Mouse (Mus musculus): ENCODE measurements around the gene Ntn5.

DNA sequence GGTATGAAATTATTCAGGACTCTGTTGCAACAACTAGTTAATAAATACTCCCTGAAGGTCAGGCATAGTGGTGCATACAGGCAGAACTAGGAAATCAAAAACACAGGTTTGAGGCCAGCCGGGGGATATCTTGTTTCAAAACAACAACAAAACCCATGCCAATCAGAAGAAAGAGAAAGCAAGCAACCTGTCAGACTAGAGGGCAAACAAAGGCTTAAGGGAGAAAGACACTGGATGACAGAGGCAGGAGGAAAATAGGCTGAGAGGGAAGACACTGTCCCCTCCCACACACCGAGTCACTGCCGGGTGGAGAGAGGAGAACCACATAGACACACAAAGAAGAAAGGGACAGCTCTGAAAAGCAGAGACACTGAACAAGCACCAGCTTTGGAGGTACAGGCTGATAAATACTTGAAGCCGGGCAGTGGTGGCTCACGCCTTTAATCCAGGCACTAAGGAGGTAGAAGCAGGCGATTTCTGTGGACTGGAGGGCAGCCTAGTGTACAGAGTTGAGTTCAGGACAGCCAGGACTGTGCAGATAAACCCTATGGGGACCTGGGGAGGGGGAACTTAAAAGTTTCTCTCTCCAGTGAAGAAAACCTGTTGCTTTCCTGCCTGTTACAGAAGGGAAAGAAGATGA is 30.2 kb downstream of the Ntn5 start:
- TF ChIP-seq CHD2 (IDR thresholded peaks at IDR 0.05; ENCODE audit: low read length) (no peak), KAT2A (IDR thresholded peaks at IDR 0.05; ENCODE audit: insufficient replicate concordance, low read length) (no peak), MAZ (IDR thresholded peaks at IDR 0.05; ENCODE audit: low read depth, low read length) (no peak), EP300 (IDR thresholded peaks at IDR 0.05; ENCODE audit: low read length) (no peak), CTCF (conservative IDR thresholded peaks at IDR 0.05 in 1 of 2, IDR thresholded peaks at IDR 0.05 in 1 of 2; ENCODE audit: low read depth in 2 of 2, low read length in 2 of 2) (no peak), POLR2AphosphoS2 (IDR thresholded peaks at IDR 0.05; ENCODE audit: low read depth, low read length) (no peak), E2F4 (IDR thresholded peaks at IDR 0.05; ENCODE audit: insufficient replicate concordance, low read depth, low read length) (no peak)

All from CH12.LX (cell line).